Mouse (Mus musculus): ENCODE data around the gene Myo15b. TPM values are rescaled to one million over a fixed set of nuclear protein-coding genes. Genes with fewer than 3 reads are reported as not detected.
"Not testable (repeated sequence)": the region's sequence is repeated elsewhere in the genome, so short reads cannot be mapped to it uniquely, and the experiment has no call there.

Gene Myo15b
- total RNA-seq, 1 experiment from 2014 or later = not detected

GRCm38 (mm10) chr11:115829036-115829435, 29.2 kb upstream of the Myo15b start:
- no peak for ATAC-seq (ENCODE audit: extremely low read depth, insufficient number of reproducible peaks, low FRiP score, poor library complexity, severe bottlenecking)

GRCm38 (mm10) chr11:115830550-115831325, 27.5 kb upstream of the Myo15b start:
- ATAC-seq (ENCODE audit: extremely low read depth, insufficient number of reproducible peaks, low FRiP score, poor library complexity, severe bottlenecking) = no peak

DNA sequence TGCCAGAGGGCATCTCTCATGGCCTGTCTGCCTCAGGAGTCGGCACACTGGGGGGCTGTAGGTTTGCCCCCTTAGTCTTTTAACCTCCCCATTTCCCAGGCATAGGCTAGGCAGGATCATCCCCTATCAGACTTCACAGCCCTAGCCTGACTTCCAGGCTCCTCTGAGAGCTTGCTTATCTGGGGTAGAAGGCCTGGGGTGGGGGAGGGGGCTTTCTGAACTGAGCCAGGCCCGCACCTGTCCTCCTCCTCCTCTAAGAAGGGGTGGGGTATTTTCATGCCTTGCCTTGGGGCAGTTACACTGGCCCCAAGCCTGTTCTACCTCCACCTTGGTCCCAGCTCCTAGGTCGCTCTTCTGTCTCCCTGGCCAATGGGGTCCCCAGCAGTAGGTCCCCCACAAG, 26.7 kb upstream of the Myo15b start:
- ATAC-seq (ENCODE audit: extremely low read depth, insufficient number of reproducible peaks, low FRiP score, poor library complexity, severe bottlenecking) = no peak

DNA sequence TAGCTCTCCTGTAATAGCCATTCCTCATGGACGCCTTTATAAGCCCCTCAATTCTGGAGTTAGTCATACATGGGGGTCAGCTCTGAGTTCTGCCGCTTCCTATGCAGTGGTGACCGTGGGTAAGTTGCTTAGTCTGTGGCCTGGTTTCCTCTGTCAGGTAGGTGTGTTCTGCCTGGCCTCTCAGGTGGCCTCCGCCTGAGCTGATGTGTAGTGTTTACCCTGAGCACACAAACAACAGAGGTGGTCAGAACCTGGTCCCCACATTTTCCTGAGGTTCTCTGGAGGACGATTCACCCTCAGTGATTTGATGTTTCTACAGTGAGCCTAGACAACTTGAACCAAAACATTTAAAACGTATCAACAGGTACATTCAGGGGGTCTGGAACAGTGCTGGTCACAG, 26.1 kb upstream of the Myo15b start:
- ATAC-seq (ENCODE audit: extremely low read depth, insufficient number of reproducible peaks, low FRiP score, poor library complexity, severe bottlenecking) = no peak

DNA sequence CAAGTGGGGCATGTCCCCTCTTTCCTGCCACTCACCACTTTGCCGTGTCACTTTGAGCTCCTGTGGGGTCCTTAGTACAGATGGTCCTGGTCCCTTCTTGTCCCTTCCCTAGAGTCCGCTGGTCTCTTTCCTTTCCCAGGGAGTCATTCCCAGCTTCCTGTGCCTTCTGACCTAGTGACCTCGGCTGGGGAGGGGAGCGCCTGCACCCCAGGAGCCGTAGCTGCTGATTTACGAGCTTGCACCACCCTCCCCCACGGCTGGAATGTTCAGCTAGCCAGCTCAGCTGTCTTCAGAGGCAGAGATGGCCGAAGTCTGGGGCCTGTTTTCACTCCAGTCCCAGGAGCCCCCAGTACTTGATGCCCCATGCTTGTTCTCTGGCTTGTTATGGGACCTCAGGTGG, 25.7 kb upstream of the Myo15b start:
- ATAC-seq (ENCODE audit: extremely low read depth, insufficient number of reproducible peaks, low FRiP score, poor library complexity, severe bottlenecking) = no peak

DNA sequence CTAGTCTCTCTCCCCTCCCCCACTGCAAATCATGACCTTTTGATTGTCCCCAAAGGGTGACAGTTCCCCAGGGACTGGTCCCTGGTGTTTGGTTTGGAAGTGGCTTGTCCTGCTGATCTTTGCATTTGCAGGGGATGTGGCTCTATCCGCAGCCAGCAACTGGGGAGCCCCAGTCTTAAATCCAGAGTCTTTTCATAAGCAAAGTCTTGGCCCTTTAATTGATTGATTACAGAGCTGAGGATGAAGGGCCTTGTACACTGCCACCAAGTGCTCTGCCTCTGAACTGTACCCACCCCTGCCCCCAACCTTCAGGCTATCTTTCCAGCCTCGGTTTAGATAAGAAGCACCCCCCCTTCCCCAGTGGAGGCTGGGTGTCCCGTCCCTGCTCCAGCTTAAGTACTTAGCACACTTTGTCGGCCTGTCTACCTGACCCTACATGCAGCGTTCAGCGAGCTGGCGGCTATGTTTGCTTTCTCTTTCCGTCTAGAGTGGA, 25.1 kb upstream of the Myo15b start:
- ATAC-seq (ENCODE audit: extremely low read depth, insufficient number of reproducible peaks, low FRiP score, poor library complexity, severe bottlenecking) = no peak

DNA sequence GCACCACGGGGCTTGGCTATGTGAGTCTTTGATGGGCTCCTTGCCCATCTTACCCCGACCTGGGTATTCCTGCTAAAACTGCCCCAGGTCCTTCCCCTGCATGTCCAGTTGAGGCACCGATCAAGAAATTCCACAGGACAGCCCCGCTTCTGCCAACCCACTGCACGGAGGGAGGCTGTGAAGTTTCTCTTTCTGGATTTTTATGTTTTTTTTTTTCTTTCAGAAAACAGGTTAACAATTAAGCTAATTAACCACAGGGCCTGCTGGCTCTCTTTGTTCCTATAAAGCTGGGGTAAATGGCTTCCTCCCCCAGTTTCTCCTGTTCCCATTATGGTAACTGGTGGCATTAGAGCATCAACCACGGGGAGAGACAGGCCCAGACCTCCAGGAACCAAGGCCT, 24.2 kb upstream of the Myo15b start:
- no peak for ATAC-seq (ENCODE audit: extremely low read depth, insufficient number of reproducible peaks, low FRiP score, poor library complexity, severe bottlenecking)

- no peak for ATAC-seq (ENCODE audit: extremely low read depth, insufficient number of reproducible peaks, low FRiP score, poor library complexity, severe bottlenecking)
Measured at GRCm38 (mm10) chr11:115836656-115837395, 21.4 kb upstream of the Myo15b start.

DNA sequence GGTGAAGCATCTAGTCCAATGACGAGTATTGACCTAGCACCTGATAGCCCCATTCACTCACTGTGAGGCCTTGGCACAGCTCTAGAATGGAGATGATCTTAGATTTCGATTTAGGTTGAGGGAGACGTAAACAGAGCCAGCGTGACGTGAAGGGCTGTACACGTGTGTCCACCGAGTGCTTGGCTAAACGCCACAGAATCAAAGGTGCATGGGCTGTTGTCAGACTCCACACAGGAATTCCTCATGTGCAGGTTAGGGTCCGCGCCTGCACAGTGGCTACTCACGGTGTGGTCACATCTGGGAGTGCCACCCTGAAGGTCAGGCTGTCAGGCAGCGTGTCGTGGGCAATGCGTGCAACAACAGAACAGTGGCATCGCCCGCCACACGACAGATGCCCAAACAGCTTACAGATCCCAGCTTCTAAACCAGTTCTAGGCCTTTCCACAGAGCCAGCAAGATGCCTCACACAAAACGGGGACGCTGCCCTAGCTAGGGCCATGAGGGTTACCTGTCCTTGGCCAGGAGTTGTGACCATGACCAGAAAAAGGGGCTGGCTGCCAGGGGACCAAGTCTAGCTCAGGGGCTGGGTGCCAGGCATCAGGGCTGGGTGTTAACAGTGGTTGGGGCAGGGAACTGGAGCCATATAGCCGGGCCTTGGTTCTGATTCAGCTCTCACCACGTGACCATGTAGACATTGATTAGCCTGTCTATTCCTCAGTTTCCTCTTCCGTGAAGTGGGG, 20.4 kb upstream of the Myo15b start:
- no peak for ATAC-seq (ENCODE audit: extremely low read depth, insufficient number of reproducible peaks, low FRiP score, poor library complexity, severe bottlenecking)

GRCm38 (mm10) chr11:115838895-115839311, 19.3 kb upstream of the Myo15b start:
- no peak for ATAC-seq (ENCODE audit: extremely low read depth, insufficient number of reproducible peaks, low FRiP score, poor library complexity, severe bottlenecking)

GRCm38 (mm10) chr11:115839732-115840131, 18.5 kb upstream of the Myo15b start:
- no peak for ATAC-seq (ENCODE audit: extremely low read depth, insufficient number of reproducible peaks, low FRiP score, poor library complexity, severe bottlenecking)

GRCm38 (mm10) chr11:115841044-115841443, 17.2 kb upstream of the Myo15b start:
- no peak for ATAC-seq (ENCODE audit: extremely low read depth, insufficient number of reproducible peaks, low FRiP score, poor library complexity, severe bottlenecking)

- no peak for ATAC-seq (ENCODE audit: extremely low read depth, insufficient number of reproducible peaks, low FRiP score, poor library complexity, severe bottlenecking)
Measured at GRCm38 (mm10) chr11:115841961-115842550, 16.1 kb upstream of the Myo15b start.

DNA sequence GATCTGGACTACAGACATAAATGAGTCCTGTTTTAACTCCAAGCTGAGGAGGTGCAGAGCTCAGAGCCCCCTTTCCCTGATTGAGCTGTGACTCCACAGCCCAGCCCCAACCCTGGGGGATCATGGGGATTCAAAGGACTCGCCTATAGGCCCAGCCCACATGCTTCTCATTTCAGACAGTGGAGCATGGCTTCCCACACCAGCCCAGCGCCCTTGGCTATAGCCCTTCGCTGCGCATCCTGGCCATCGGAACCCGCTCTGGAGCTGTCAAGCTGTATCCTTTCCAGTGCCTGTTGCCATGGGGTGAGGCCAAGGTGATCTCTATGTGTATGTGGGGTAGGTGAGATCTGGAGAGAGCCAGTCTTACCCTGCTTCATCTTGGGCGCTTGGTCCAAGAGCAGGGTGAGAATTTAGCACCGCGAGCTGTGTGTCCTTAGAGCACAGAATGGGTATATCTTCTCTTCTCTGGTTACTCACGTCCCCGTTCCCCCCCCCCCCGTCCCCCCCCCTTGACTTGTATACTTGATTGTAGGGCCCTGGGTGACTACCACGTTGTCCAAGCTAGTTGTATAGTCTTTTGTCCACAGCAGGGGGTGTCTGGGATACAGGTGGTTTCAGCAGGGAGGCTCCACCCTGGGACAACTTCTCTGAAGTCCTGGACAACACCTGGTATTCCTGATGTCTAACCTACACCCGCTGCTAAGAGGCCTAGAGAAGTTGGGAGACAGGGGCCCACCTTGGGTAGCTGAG, 14.9 kb upstream of the Myo15b start:
- no peak for ATAC-seq (ENCODE audit: extremely low read depth, insufficient number of reproducible peaks, low FRiP score, poor library complexity, severe bottlenecking)

DNA sequence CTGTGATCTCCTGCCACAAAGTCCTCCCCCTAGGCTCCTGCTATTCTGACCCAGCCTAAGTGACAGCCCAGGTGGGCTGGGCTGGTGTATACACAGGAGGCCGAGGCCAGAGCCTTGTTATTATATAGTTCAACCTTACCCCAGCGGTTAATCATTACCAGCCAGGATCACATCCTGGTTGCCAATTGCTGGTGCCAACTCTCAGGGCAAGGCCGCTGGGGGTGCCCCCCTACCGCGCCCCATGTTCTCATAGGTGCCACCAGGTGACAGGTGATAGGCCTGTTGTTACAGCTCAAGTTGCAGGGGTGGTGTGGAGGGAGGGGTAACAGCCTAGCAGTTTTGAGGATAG, 14.3 kb upstream of the Myo15b start:
- no peak for ATAC-seq (ENCODE audit: extremely low read depth, insufficient number of reproducible peaks, low FRiP score, poor library complexity, severe bottlenecking)

DNA sequence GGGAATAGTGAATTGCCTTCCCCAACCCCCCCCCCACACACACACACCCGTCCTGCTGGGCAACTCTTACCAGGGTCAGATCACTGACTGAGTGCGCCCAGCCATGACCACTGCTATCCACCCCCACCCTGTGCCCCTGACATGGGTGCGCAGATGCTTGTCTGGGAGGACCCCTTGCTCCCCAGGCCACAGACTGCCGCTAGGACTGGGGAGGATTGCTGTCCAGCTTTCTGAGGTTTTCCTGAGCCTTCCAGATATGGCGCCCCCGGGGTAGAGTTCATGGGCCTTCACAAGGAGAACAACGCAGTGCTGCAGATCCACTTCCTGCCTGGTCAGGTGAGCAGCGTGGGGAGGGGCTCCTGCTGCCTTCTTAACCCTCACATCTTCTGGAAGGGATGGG, 14.0 kb upstream of the Myo15b start:
- ATAC-seq (ENCODE audit: extremely low read depth, insufficient number of reproducible peaks, low FRiP score, poor library complexity, severe bottlenecking) = no peak

DNA sequence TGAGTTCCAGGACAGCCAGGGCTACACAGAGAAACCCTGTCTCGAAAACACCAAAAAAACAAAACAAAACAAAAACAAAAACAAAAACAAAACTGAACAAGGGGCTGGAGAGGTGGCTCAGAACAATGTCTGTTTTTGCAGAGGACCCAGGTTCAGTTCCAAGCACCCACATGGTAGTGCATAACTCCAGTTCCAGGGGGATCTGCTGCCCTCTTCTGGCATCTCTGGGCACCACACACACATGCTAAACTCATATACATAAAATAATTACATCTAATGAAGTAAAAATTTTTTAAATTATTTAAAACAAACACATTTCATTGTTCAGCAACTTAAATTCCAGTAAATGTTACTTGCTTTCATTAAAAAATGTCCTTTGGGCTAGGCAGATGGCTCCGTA, 12.4 kb upstream of the Myo15b start:
- no peak for ATAC-seq (ENCODE audit: extremely low read depth, insufficient number of reproducible peaks, low FRiP score, poor library complexity, severe bottlenecking)

- ATAC-seq (ENCODE audit: extremely low read depth, insufficient number of reproducible peaks, low FRiP score, poor library complexity, severe bottlenecking) = no peak
Measured at GRCm38 (mm10) chr11:115854674-115855073, 3.5 kb upstream of the Myo15b start.

- ATAC-seq (ENCODE audit: extremely low read depth, insufficient number of reproducible peaks, low FRiP score, poor library complexity, severe bottlenecking) = not testable (repeated sequence)
Measured at GRCm38 (mm10) chr11:115857146-115857545, 1.1 kb upstream of the Myo15b start.

Measured in neutrophil, adult 5-6 weeks (primary cell).